Mouse (Mus musculus) thymus, adult 2 months (tissue): Measurements from ENCODE around the gene Pced1b. TPM values are rescaled to one million over a fixed set of nuclear protein-coding genes. Genes with fewer than 3 reads are reported as not detected.

Source experiments
- DNase-seq: peaks from one replicate; pipeline ENCODE4 v3.0.0; 2021
- H3K27ac ChIP-seq: fragments of 200-500 bp; 2 replicates; pipeline ENCODE4 v1.5.1; 2012; ENCODE audit warnings: low read length, control low read depth; ENCODE audit not compliant: control insufficient read depth, insufficient read depth
- H3K27me3 ChIP-seq: fragments of 200-500 bp; 2 replicates; pipeline ENCODE4 v1.6.1; 2012; ENCODE audit warnings: mild to moderate bottlenecking, low read length, moderate library complexity, mixed read lengths; ENCODE audit not compliant: control insufficient read depth, insufficient read depth
- H3K36me3 ChIP-seq: fragments of 200-500 bp; 2 replicates; pipeline ENCODE4 v1.6.1; 2012; ENCODE audit warnings: mild to moderate bottlenecking, low read length, moderate library complexity; ENCODE audit not compliant: control insufficient read depth, insufficient read depth
- H3K4me1 ChIP-seq: fragments of 200-500 bp; replicated peaks from 2 replicates; pipeline ENCODE4 v1.6.1; 2012; ENCODE audit warnings: low read length; ENCODE audit not compliant: control insufficient read depth, insufficient read depth
- H3K4me3 ChIP-seq: fragments of 200-500 bp; 2 replicates; pipeline ENCODE4 v1.5.1; 2012; ENCODE audit warnings: mild to moderate bottlenecking, low read length, control low read depth, moderate library complexity; ENCODE audit not compliant: control insufficient read depth, insufficient read depth
- CTCF ChIP-seq: fragments of 200-500 bp; IDR thresholded peaks from 2 replicates; pipeline ENCODE4 v1.5.1; 2012; ENCODE audit warnings: mild to moderate bottlenecking, control low read depth, low read length, moderate library complexity, borderline replicate concordance; ENCODE audit not compliant: control insufficient read depth, poor library complexity, insufficient read depth; ENCODE audit errors: extremely low read depth
- POLR2A ChIP-seq: fragments of 200-500 bp; IDR thresholded peaks from 2 replicates; pipeline ENCODE4 v1.6.1; 2012; ENCODE audit warnings: mild to moderate bottlenecking, low read length, control low read depth, moderate library complexity; ENCODE audit not compliant: control insufficient read depth, poor library complexity, insufficient read depth; ENCODE audit errors: extremely low read depth
- WGBS: fragments of 180-500 bp; shearing (Covaris S2); methylation state at CpG from one replicate; pipeline ENCODE4 v1.1.7; 2018; 5-methylcytosine and 5-hydroxymethylcytosine counted together
- polyA plus RNA-seq: library from polyadenylated mRNA; depleted of rRNA; stranded (reverse); fragments of >200 nt; gene quantifications from 2 replicates; pipeline ENCODE4 v1.2.3, GENCODE M21; 2012

The Pced1b gene
- polyA plus RNA-seq, 1 experiment: 26.7 TPM

DNA sequence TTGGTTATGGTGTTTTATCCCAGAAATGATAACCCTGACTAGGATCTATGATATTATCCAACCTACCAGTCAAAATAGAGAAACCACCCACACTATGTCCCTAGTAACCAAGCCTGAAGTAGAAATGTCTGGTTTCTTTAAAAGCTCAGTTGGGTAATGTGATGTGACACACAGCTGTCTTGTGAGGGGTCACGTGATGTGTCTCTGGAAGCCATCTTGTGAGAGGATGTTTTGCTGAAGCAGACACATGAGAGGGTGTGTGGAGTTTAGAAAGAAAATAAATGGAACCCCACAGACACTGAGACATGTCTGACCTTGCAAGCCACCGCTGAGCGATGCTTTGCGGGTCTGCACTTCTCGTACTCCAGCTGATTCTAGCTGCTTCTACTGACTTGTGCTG, 30.1 kb upstream of the Pced1b start:
- 99% methylated on average over 5 of the region's 5 CpGs for WGBS
- DNase-seq: no peak
- no peak overlapping the region for H3K4me3 ChIP-seq

DNA sequence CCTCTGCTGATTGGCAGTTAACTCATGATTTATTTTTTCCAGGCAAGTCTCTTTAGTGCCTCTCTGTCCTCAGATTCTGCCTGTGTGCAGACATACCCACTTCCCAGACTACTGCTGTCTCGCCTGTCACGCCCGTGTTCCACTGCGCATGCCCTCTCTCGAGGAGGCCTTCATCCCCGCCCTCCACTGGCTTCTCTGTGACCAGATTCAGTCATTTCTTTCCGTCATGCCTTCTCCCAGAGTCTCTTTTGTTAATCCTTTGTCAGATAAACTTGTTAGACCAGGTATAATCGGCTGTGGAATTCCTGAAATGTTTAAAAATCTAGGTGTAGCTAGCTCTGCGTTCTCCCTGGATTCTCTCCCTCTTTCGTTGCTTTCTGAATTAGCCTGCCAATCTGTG, 23.5 kb upstream of the Pced1b start:
- TF ChIP-seq POLR2A (no peak), CTCF (no peak)
- H3K27ac ChIP-seq: no peak overlapping the region
- H3K4me1 ChIP-seq: no peaks in the 10 kb centered on the region
- 96% methylated on average over 10 of the region's 10 CpGs for whole genome bisulfite sequencing
- no peak overlapping the region for H3K4me3 ChIP-seq
- no peak for DNase-seq
- H3K36me3 ChIP-seq: no peaks in the 10 kb centered on the region
- H3K27me3 ChIP-seq: no peaks in the 10 kb centered on the region

More for the DNA sequence above, 30.1 kb upstream of the Pced1b start:
- TF ChIP-seq CTCF: no peak
- TF ChIP-seq POLR2A: no peak
- H3K27me3 ChIP-seq: no peaks in the 10 kb centered on the region
- peaks cover 3% of the 10 kb centered on the region; the same call in 1 of the 2 replicates for H3K4me1 ChIP-seq
- H3K27ac ChIP-seq: no peak overlapping the region
- H3K36me3 ChIP-seq: no peaks in the 10 kb centered on the region

DNA sequence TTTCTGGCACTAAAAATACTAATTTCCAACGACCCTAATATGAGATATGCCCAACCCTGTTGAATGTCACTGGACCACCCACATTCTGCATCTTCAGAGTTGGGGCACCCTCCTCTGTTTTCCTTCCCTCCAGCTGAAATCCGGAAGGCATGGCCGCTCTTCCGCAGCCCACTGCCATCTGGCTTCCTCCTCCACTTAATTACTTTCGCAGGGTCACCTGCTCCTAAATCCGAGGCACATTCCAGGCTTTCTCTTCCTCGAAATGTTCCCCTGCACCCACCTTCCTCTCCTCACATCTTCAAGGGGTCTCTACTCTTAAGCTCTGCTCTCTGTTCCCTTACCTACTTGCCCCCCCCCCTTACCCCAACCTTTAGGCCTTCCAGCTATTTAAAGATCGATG, 22.9 kb upstream of the Pced1b start:
- no peaks in the 10 kb centered on the region for H3K36me3 ChIP-seq
- no peaks in the 10 kb centered on the region for H3K27me3 ChIP-seq
- H3K4me1 ChIP-seq: no peaks in the 10 kb centered on the region
- TF ChIP-seq POLR2A: no peak
- no peak for TF ChIP-seq CTCF
- WGBS: 90% methylated on average over 8 of the region's 8 CpGs
- H3K4me3 ChIP-seq: no peak overlapping the region
- DNase-seq: no peak
- H3K27ac ChIP-seq: no peak overlapping the region

DNA sequence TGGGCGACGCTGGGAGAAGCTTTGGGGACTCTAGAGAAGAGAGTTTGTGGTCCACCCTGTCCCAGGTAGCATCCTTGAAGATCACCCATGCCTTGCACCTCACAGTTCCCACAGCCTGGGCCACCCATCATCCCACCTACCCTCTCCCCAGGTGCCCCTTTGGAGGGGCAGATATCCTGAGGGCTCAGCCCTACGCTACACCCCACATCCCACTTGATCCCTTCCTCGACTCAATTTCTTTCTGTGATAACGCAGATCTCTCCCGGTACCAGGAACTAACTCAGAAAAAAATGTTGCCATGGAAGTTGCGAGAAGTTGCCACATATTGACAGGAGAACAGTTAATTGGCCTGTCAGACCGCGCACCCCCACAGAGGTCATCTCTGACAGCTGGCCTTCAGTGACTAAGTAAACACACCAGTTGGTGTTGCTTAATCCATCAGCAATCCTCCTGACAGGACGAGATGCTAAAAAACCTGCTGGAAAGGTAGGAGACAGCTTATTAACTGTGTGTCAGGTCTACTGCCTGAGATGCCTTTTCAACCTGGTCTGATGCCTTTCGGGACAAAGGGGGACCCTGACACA, 17.3 kb upstream of the Pced1b start:
- H3K36me3 ChIP-seq: no peaks in the 10 kb centered on the region
- WGBS: 96% methylated on average over 11 of the region's 11 CpGs

DNA sequence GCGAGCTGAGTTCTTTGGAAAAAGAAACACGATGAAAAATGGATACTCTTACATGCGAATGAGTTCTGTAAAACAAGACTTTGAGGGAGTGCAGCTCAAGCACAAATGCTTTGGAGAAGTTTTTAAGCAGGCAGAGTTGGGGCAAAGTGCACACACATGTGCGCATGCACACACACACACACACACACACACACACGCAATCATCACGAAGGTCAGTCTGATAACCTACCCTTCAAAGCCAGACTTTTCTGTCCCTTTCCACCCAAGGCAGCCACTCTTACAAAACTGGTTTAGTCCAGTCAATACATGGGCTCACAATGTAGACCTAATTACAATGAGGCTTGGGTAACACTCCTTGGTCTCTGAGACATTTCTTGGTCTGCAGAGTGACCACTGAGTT, 12.8 kb upstream of the Pced1b start:
- Histone ChIP-seq H3K4me1 (no peaks in the 10 kb centered on the region), H3K4me3 (no peak overlapping the region), H3K36me3 (no peaks in the 10 kb centered on the region), H3K27ac (no peak overlapping the region), H3K27me3 (no peaks in the 10 kb centered on the region)
- DNase-seq: no peak
- TF ChIP-seq POLR2A (no peak), CTCF (no peak)
- WGBS: 93% methylated on average over 6 of the region's 6 CpGs

More for the DNA sequence above, 17.3 kb upstream of the Pced1b start:
- Histone ChIP-seq H3K27ac (no peak overlapping the region), H3K27me3 (no peaks in the 10 kb centered on the region), H3K4me3 (no peak overlapping the region), H3K4me1 (no peaks in the 10 kb centered on the region)
- no peak for DNase-seq
- TF ChIP-seq CTCF: no peak
- TF ChIP-seq POLR2A: no peak

DNA sequence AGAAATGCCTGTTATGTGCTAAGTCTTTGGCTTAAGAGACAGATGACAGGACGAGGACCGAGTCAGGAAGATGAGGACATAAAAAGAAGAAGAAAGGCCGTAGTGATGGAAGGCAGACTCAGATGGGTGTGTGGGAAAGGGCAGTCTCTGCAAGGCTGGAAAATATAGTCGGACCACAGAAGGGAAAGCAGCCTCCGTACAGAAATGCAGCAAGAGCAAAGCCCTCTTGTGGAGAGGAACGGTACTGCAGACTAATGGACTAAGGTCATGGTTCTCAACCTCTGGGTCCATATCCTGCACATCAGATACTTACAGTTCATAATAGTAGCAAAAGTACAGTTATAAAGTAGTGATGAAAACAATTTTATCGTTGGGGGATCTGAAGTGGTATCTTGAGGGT, 11.7 kb upstream of the Pced1b start:
- H3K27me3 ChIP-seq: no peaks in the 10 kb centered on the region
- H3K4me3 ChIP-seq: no peak overlapping the region
- no peak overlapping the region for H3K27ac ChIP-seq
- DNase-seq: peak; percentile 68
- TF ChIP-seq CTCF (no peak), POLR2A (no peak)
- no peaks in the 10 kb centered on the region for H3K36me3 ChIP-seq
- WGBS: 26% methylated on average over 7 of the region's 7 CpGs
- no peaks in the 10 kb centered on the region for H3K4me1 ChIP-seq

DNA sequence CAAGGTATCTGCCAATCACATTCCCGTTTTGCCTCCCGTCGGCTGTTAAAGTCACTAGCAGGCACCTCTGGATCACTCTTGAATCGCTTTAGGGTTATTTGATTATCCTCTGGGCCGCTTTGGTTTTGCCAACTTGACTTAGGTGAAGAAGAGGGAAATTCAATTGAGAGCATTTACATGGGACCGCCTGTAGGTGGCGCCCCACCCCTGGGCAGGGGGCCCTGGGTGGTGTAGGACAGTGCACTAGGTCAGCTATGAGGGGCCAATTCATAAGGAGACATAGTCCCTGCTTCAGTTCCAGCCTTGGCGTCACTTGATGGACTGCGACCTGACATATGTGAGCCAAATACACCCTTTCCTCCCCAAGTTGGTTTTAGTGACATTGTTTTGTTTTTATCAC, 10.0 kb upstream of the Pced1b start:
- H3K4me3 ChIP-seq: no peak overlapping the region
- H3K27me3 ChIP-seq: no peaks in the 10 kb centered on the region
- H3K36me3 ChIP-seq: no peaks in the 10 kb centered on the region
- no peaks in the 10 kb centered on the region for H3K4me1 ChIP-seq
- peak; percentile 91; the same call in 1 of the 2 replicates for TF ChIP-seq CTCF
- TF ChIP-seq POLR2A: no peak
- no peak overlapping the region for H3K27ac ChIP-seq
- peak; percentile 58 for DNase-seq
- WGBS: 48% methylated on average over 9 of the region's 9 CpGs

DNA sequence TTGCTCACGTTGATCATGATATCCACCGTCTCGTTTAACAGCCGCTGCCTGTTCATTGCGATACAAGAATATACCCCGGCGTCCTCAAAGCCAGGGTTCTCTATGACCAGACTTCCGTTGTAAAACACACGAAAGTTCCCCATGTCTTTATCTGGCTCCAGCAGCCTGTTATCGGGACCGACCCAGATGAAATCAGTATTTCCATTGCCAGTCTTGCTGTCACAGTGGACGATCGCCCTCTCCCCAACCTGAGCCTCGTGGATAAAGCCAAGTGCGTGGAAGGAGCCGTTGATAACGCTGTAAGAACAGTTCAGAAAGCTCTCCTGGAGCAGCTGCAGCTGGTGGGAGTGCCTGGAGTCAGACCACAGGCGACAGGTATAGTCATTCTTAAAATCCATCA, 1.5 kb upstream of the Pced1b start:
- Histone ChIP-seq H3K27me3 (peaks cover 5% of the 10 kb centered on the region; the same call in 1 of the 2 replicates), H3K27ac (no peak overlapping the region), H3K36me3 (no peaks in the 10 kb centered on the region), H3K4me1 (peaks cover 2% of the 10 kb centered on the region; the same call in 1 of the 2 replicates), H3K4me3 (peak overlapping the region; percentile 8; the same call in 1 of the 2 replicates)
- WGBS: 37% methylated on average over 18 of the region's 18 CpGs
- no peak for DNase-seq
- no peak for TF ChIP-seq CTCF
- TF ChIP-seq POLR2A: no peak
